Mouse (Mus musculus) hindbrain, embryonic 14.5 days (tissue): ENCODE data around the gene Rasgef1b. TPM values are rescaled to one million over a fixed set of nuclear protein-coding genes. Genes with fewer than 3 reads are reported as not detected.
A peak's percentile ranks its signal among the peaks of the same experiment; 100 is the strongest.

Experiments
- ATAC-seq: fragments of 200-750 bp; cut with Nextera tagmentation; 2 replicates; pipeline ENCODE4 v1.8.0; 2017; ENCODE audit warnings: moderate number of reproducible peaks, mild to moderate bottlenecking, moderate TSS enrichment, moderate library complexity; ENCODE audit not compliant: low FRiP score
- DNase-seq: peaks from one replicate; pipeline ENCODE4 v3.0.0-alpha.2; 2015; ENCODE audit warnings: low spot score
- H3K27ac ChIP-seq: fragments of 300-500 bp; sonication (generic); 2 replicates; pipeline ENCODE4 v1.5.1; 2014; ENCODE audit warnings: mild to moderate bottlenecking, moderate library complexity
- H3K27me3 ChIP-seq: fragments of 300-500 bp; sonication (generic); 2 replicates; pipeline ENCODE4 v1.6.1; 2014; ENCODE audit warnings: mild to moderate bottlenecking, low read length, mixed read lengths; ENCODE audit not compliant: control insufficient read depth, insufficient read depth
- H3K36me3 ChIP-seq: fragments of 300-500 bp; sonication (generic); replicated peaks from 2 replicates; pipeline ENCODE4 v1.6.1; 2014; ENCODE audit not compliant: control insufficient read depth, insufficient read depth
- H3K4me1 ChIP-seq: fragments of 300-500 bp; sonication (generic); replicated peaks from 2 replicates; pipeline ENCODE4 v1.6.1; 2014; ENCODE audit warnings: antibody characterized with exemption, low read length, mixed read lengths; ENCODE audit not compliant: control insufficient read depth, insufficient read depth
- H3K4me2 ChIP-seq: fragments of 300-500 bp; sonication (generic); replicated peaks from 2 replicates; pipeline ENCODE4 v1.6.1; 2014; ENCODE audit warnings: mild to moderate bottlenecking, moderate library complexity
- H3K4me3 ChIP-seq: fragments of 300-500 bp; sonication (generic); replicated peaks from 2 replicates; pipeline ENCODE4 v1.5.1; 2014; ENCODE audit warnings: mild to moderate bottlenecking, low read length
- H3K9ac ChIP-seq: fragments of 300-500 bp; sonication (generic); 2 replicates; pipeline ENCODE4 v1.6.1; 2014
- H3K9me3 ChIP-seq: fragments of 300-500 bp; sonication (generic); 2 replicates; pipeline ENCODE4 v1.6.1; 2016; ENCODE audit warnings: low read length; ENCODE audit not compliant: control insufficient read depth
- WGBS: fragments of 180-500 bp; shearing (Covaris S2); extraction: QIAGEN DNeasy Blood & Tissue Kit; methylation state at CpG from one replicate; pipeline ENCODE4 v1.1.7; 2014; 5-methylcytosine and 5-hydroxymethylcytosine counted together
- polyA plus RNA-seq: library from polyadenylated mRNA; unstranded; fragments of >200 nt; fragmentation: Nextera tagmentation; extraction: Ambion mirVana; gene quantifications from 2 replicates; pipeline ENCODE4 v1.2.1, GENCODE M21; 2014

The Rasgef1b gene
- polyA plus RNA-seq, 1 experiment from 2014 or later = 51.5 TPM

DNA sequence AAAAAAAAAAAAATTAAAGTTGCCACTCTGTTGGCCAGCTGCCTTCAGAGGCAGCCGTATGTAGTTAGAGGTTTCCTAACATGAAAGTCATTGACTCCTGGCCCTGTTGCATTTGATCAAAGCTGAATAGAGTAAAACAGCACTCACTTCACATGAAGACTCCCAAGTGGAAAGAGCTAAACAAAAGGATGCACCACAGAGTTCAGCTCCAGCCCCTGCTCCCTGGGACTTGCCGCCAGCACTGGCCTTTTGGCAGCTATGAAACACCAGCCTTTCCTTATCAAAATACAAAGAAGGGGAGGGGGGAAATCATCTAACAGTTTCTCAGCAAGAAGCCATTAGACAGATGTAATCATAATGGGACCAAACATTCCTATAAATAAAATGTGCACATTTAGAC is 8.3 kb downstream of the Rasgef1b start:
- Histone ChIP-seq H3K4me2 (no peak overlapping the region), H3K36me3 (no peaks in the 10 kb centered on the region), H3K4me1 (peaks cover 2% of the 10 kb centered on the region), H3K27ac (no peak overlapping the region; the same call in 1 of the 2 replicates), H3K27me3 (no peaks in the 10 kb centered on the region), H3K9ac (no peak overlapping the region), H3K9me3 (no peaks in the 10 kb centered on the region), H3K4me3 (no peak overlapping the region)
- ATAC-seq (no peak), DNase-seq (no peak)
- 47% methylated on average over 2 of the region's 2 CpGs for WGBS

DNA sequence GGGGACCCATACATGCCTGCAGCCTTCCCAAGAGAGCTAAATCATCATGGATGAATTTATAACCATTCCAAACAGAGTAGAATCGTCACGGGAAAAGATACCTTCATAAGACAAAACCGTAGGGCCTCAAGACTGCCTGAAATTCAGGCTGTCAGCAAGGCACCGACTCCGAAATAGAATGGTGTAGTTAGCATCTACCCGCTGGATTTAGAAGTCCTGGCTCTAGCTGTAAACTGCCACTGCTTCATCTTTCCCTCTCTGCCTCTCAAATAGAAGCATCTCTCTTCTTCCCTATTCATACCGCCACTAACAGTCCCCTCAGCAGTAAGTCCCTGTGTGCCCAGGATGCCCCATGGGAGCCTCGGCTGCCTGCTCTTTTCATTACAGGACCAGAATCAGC is 10.9 kb downstream of the Rasgef1b start:
- H3K9ac ChIP-seq = no peak overlapping the region
- H3K4me3 ChIP-seq = no peak overlapping the region
- no peak overlapping the region for H3K4me2 ChIP-seq
- WGBS = 71% methylated on average over 8 of the region's 8 CpGs
- no peak for DNase-seq
- H3K36me3 ChIP-seq = no peaks in the 10 kb centered on the region
- H3K27me3 ChIP-seq = no peaks in the 10 kb centered on the region
- peaks cover 14% of the 10 kb centered on the region for H3K4me1 ChIP-seq
- no peak overlapping the region for H3K27ac ChIP-seq
- no peaks in the 10 kb centered on the region for H3K9me3 ChIP-seq
- no peak for ATAC-seq

DNA sequence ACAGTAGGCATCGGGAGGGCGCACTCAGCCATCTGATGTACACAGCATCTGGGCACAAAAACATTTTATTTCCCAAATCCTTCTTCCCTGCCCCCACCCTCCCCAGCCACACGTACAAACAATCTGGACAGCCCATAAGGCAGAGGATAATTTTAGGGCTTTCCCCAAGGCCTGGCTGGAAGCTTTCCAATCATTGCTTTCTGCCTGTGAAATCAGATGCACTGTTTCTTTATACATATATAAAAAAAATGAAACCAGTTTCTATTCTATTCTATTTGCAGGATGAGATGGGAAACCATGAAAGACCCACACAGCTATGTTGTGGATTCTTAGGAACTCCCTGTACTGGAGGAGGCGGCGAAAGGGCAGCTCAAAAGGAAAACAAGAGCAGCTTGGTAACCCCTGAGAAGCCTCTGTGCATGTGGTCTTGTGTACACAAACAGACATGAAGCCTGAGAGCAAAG is 13.6 kb downstream of the Rasgef1b start:
- no peaks in the 10 kb centered on the region for H3K9me3 ChIP-seq
- DNase-seq (peak; percentile 42), ATAC-seq (no peak; the same call in 1 of the 2 replicates)
- H3K4me1 ChIP-seq = peaks cover 14% of the 10 kb centered on the region
- H3K4me2 ChIP-seq = peak overlapping the region; percentile 27
- H3K36me3 ChIP-seq = no peaks in the 10 kb centered on the region
- 53% methylated on average over 5 of the region's 5 CpGs for WGBS
- no peaks in the 10 kb centered on the region for H3K27me3 ChIP-seq
- H3K27ac ChIP-seq = peak overlapping the region; percentile 62
- H3K4me3 ChIP-seq = no peak overlapping the region
- 0 out of 2 replicates have a peak overlapping the region, but pooled peaks have one; percentile 13 for H3K9ac ChIP-seq

DNA sequence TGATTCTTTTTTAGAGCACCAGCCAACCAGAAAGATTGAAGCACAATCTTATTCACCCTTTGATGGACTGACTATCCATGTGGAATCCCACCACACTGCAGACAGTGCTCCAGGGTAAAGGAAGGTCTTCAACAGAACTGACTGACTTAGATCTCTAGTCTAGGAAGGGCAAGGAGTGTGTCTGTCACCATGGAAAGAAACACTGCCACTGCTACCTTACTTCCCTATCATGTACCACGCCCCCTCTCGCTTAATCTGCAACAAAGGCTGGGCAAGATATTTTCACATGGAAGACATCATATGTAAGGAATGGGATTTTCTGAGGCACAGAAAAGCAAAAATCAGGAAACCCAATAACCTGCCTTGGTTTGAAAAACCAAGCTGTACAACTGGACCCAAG is 16.9 kb downstream of the Rasgef1b start:
- no peak for ATAC-seq
- DNase-seq = no peak
- 95% methylated on average over 2 of the region's 2 CpGs for WGBS
- Histone ChIP-seq H3K4me2 (no peak overlapping the region), H3K27ac (no peak overlapping the region), H3K36me3 (no peaks in the 10 kb centered on the region), H3K4me3 (no peak overlapping the region), H3K9me3 (no peaks in the 10 kb centered on the region), H3K27me3 (no peaks in the 10 kb centered on the region), H3K4me1 (peaks cover 14% of the 10 kb centered on the region), H3K9ac (no peak overlapping the region)

DNA sequence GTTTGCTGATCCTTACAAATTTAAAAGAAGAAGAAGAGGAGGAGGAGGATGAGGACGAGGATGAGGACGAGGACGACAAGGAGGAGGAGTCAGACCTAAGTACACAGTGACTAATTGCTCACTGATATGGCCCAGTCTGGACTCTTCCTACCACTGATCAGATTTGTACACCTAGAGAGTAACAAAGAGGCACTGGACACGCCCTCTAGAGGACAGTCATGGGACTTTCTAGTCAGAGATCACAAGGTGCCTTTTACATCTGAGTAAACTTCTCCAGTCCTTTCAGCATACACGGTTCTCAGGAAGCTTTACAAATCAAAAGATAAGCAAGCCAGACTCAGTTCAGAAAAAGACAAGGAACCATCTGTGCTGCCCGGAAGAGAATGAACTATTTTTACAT is 20.2 kb downstream of the Rasgef1b start:
- Histone ChIP-seq H3K27me3 (no peaks in the 10 kb centered on the region), H3K4me1 (no peaks in the 10 kb centered on the region), H3K9ac (no peak overlapping the region), H3K4me3 (no peak overlapping the region), H3K9me3 (no peaks in the 10 kb centered on the region), H3K36me3 (no peaks in the 10 kb centered on the region), H3K4me2 (no peak overlapping the region), H3K27ac (no peak overlapping the region)
- DNase-seq (no peak), ATAC-seq (no peak)
- WGBS = 48% methylated on average over 6 of the region's 6 CpGs

DNA sequence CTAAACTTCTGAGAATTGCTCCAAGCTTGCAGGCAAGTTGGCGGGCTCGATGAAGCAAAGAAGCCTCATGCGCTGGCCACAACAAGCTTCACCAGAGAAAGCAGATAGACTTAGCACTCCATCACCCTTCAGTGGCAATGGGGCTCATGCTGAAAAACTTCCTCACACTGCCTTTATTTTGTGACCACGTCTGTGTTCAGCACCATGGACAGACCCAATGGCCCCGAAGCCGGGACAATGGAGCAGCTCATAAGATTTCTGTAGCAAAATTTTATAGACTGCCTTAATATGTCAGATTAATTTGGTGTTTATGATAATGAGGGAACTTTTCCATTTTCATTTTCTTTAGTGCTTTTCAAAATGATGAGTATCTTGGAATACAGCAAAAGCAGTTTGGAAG is 21.6 kb downstream of the Rasgef1b start:
- no peak overlapping the region for H3K27ac ChIP-seq
- no peak overlapping the region for H3K9ac ChIP-seq
- no peaks in the 10 kb centered on the region for H3K27me3 ChIP-seq
- no peaks in the 10 kb centered on the region for H3K36me3 ChIP-seq
- H3K4me1 ChIP-seq = no peaks in the 10 kb centered on the region
- no peak overlapping the region for H3K4me2 ChIP-seq
- no peak for DNase-seq
- ATAC-seq = no peak
- no peaks in the 10 kb centered on the region for H3K9me3 ChIP-seq
- 41% methylated on average over 6 of the region's 6 CpGs for WGBS
- no peak overlapping the region for H3K4me3 ChIP-seq

DNA sequence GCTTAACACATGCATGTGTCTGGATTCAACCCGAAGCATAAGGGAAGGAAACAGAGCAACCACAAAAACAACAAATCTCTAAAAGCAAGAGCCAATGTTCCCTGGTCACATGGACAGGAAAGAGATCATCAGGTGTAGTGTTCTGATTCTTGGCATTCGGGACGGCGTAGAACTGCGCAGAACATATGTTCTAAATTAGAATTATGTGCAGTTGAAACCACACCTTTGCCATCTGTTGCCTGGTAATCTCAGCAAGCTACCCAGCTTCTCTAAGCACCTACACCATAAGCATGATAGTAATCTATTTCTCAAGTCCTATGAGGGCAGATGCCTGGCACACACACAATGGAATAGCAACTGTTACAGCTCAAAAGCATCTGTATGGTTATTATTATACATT is 27.1 kb downstream of the Rasgef1b start:
- Histone ChIP-seq H3K4me2 (no peak overlapping the region), H3K27me3 (no peaks in the 10 kb centered on the region), H3K4me1 (no peaks in the 10 kb centered on the region; the same call in 1 of the 2 replicates), H3K9me3 (no peaks in the 10 kb centered on the region), H3K36me3 (no peaks in the 10 kb centered on the region), H3K27ac (no peak overlapping the region), H3K4me3 (no peak overlapping the region), H3K9ac (no peak overlapping the region)
- WGBS = 95% methylated on average over 5 of the region's 5 CpGs
- DNase-seq = no peak
- no peak for ATAC-seq

DNA sequence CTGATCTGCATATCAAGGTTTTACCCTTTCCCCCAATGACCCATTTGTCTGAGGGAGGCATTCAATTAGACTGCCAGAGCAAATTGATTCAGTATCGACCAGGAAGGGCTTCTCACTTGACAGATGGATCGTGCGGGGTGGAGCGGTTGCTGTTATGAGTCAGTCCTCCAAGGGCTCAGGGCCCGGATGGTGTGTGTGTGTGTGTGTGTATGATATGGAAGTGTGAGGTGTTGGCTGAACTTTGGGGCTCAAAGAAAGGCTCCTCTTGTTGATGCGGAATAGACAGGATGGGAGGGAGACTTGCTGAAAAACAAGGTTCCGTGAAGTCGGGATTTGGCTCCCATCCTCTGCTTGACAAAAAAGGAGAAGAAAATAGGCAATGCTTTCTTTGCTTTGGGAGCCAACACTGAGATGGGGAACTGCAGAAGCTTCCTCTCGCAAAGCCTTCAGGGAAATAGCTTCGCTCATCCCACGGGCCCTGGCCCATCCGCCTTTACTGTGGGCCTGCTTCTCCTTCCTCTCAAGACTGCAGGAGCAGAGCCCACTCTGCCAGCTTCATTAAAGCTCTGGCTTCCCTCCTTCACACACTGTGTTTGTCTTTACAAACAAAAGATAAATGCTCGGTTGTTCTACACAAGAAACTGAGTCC is 34.0 kb downstream of the Rasgef1b start:
- no peak overlapping the region for H3K4me2 ChIP-seq
- H3K9me3 ChIP-seq = no peaks in the 10 kb centered on the region
- no peak overlapping the region for H3K27ac ChIP-seq
- H3K4me3 ChIP-seq = no peak overlapping the region
- 70% methylated on average over 13 of the region's 13 CpGs for WGBS
- H3K9ac ChIP-seq = no peak overlapping the region
- no peak for DNase-seq
- ATAC-seq = no peak
- H3K4me1 ChIP-seq = peaks cover 7% of the 10 kb centered on the region; the same call in 1 of the 2 replicates
- H3K27me3 ChIP-seq = no peaks in the 10 kb centered on the region
- no peaks in the 10 kb centered on the region for H3K36me3 ChIP-seq

DNA sequence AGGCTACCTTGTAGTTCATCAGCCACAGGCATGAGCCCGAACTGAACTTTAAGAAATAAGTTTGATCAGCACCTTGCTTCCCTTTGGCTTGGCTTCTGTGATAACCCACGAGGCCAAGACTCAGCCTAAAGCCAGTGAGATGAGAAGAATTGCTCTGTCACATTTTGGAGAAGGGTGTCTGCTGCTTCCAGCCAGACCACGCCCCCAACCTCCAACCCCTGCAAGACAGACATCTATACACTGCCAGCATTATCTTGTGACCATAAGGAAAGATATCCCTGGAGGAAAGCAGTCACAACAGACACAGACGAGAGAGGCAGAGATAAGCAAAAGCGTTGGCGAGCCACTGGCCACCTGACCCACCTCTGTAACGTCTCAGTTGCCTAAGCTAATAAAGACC is 39.0 kb downstream of the Rasgef1b start:
- no peak for DNase-seq
- Histone ChIP-seq H3K4me3 (no peak overlapping the region), H3K36me3 (no peaks in the 10 kb centered on the region), H3K9me3 (no peaks in the 10 kb centered on the region), H3K4me2 (no peak overlapping the region), H3K9ac (no peak overlapping the region), H3K4me1 (peaks cover 12% of the 10 kb centered on the region; the same call in 1 of the 2 replicates), H3K27ac (no peak overlapping the region), H3K27me3 (no peaks in the 10 kb centered on the region)
- WGBS = 70% methylated on average over 7 of the region's 7 CpGs
- no peak for ATAC-seq

DNA sequence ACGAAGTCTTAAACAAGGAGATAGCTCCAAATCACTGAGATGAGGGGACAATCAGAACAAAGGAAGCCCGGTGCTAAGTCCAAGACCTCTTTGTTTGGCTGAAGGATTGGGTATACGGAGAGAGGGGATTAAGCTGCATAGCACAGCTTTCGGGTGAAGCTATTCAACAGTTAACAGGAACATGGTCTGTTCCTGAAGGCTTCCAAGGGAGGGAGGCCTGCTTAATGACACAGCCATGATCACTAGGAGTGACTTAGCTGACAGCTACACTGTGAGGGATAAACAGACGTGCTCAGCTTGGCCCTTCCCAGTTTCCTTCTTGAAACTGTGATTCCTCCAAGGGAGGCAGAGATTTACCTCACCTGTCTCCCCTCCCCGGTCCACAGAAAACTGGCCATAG is 41.0 kb downstream of the Rasgef1b start:
- ATAC-seq (no peak), DNase-seq (no peak)
- H3K4me1 ChIP-seq = peaks cover 10% of the 10 kb centered on the region
- no peaks in the 10 kb centered on the region for H3K9me3 ChIP-seq
- 26% methylated on average over 6 of the region's 6 CpGs for WGBS
- no peaks in the 10 kb centered on the region for H3K27me3 ChIP-seq
- H3K4me2 ChIP-seq = no peak overlapping the region
- no peak overlapping the region for H3K4me3 ChIP-seq
- no peak overlapping the region for H3K27ac ChIP-seq
- no peaks in the 10 kb centered on the region for H3K36me3 ChIP-seq
- no peak overlapping the region for H3K9ac ChIP-seq
